Comparison of ENCODE assay signal across 8 mouse cellular contexts in genomic region chr19:5638416-5639005, GRCm38 (mm10). TPM values are rescaled to one million over a fixed set of nuclear protein-coding genes. Genes with fewer than 3 reads are reported as not detected.
A peak's percentile ranks its signal among the peaks of the same experiment; 100 is the strongest.
DNase-seq lines count a peak whose midpoint lies in the region; ATAC-seq lines count a peak whose summit lies in the region.

No protein-coding gene starts in this region.

- H3K4me1 ChIP-seq in kidney, embryonic 16.5 days (ENCODE audit: insufficient read depth, low read length) = peaks cover 17% of the 10 kb centered on the region
- peaks cover 32% of the 10 kb centered on the region for H3K4me1 ChIP-seq in embryonic facial prominence, embryonic 10.5 days
- H3K4me1 ChIP-seq in hindbrain, embryonic 16.5 days (ENCODE audit: control insufficient read depth, insufficient read depth, low read depth, low read length) = peaks cover 20% of the 10 kb centered on the region
- peaks cover 19% of the 10 kb centered on the region for H3K4me1 ChIP-seq in midbrain, embryonic 16.5 days (ENCODE audit: control insufficient read depth, insufficient read depth, low read length)

- 92% methylated on average over 18 of the region's 18 CpGs for WGBS in kidney, embryonic 16.5 days
- 92% methylated on average over 18 of the region's 18 CpGs for WGBS in embryonic facial prominence, embryonic 10.5 days
- 88% methylated on average over 18 of the region's 18 CpGs for WGBS in hindbrain, embryonic 16.5 days
- 91% methylated on average over 18 of the region's 18 CpGs for WGBS in midbrain, embryonic 16.5 days

- ATAC-seq in kidney, embryonic 16.5 days (ENCODE audit: low FRiP score, low TSS enrichment) = no peak
- ATAC-seq in hindbrain, embryonic 16.5 days = no peak
- ATAC-seq in midbrain, embryonic 16.5 days = no peak

- H3K4me3 ChIP-seq in kidney, embryonic 16.5 days (ENCODE audit: low read length) = peak overlapping the region; percentile 64
- peak overlapping the region; percentile 75 for H3K4me3 ChIP-seq in embryonic facial prominence, embryonic 10.5 days
- H3K4me3 ChIP-seq in hindbrain, embryonic 16.5 days (ENCODE audit: low read length) = peak overlapping the region; percentile 75
- H3K4me3 ChIP-seq in midbrain, embryonic 16.5 days (ENCODE audit: low read depth, low read length) = peak overlapping the region; percentile 68

- peaks cover 38% of the 10 kb centered on the region for H3K36me3 ChIP-seq in kidney, embryonic 16.5 days (ENCODE audit: insufficient read depth, low read length)
- H3K36me3 ChIP-seq in embryonic facial prominence, embryonic 10.5 days (replicated peaks) = peaks cover 51% of the 10 kb centered on the region
- peaks cover 36% of the 10 kb centered on the region for H3K36me3 ChIP-seq in hindbrain, embryonic 16.5 days (ENCODE audit: control insufficient read depth, insufficient read depth, low read length)
- peaks cover 36% of the 10 kb centered on the region for H3K36me3 ChIP-seq in midbrain, embryonic 16.5 days (ENCODE audit: control insufficient read depth, insufficient read depth, low read length)

- H3K27me3 ChIP-seq in kidney, embryonic 16.5 days (ENCODE audit: insufficient read depth, low read length) = no peaks in the 10 kb centered on the region
- no peaks in the 10 kb centered on the region for H3K27me3 ChIP-seq in embryonic facial prominence, embryonic 10.5 days (replicated peaks; ENCODE audit: low read depth, poor library complexity, severe bottlenecking)
- no peaks in the 10 kb centered on the region for H3K27me3 ChIP-seq in hindbrain, embryonic 16.5 days (replicated peaks; ENCODE audit: control insufficient read depth, insufficient read depth, low read length)
- H3K27me3 ChIP-seq in midbrain, embryonic 16.5 days (ENCODE audit: control insufficient read depth, insufficient read depth, low read depth, low read length) = no peaks in the 10 kb centered on the region

- H3K9ac ChIP-seq in kidney, embryonic 16.5 days (replicated peaks; ENCODE audit: low read length) = peak overlapping the region; percentile 89
- H3K9ac ChIP-seq in hindbrain, embryonic 16.5 days (ENCODE audit: low read depth, low read length) = peak overlapping the region; percentile 86
- H3K9ac ChIP-seq in midbrain, embryonic 16.5 days (ENCODE audit: low read depth, low read length) = peak overlapping the region; percentile 93

- no peak overlapping the region for H3K27ac ChIP-seq in kidney, embryonic 16.5 days (ENCODE audit: low read length)
- peak overlapping the region; percentile 96 for H3K27ac ChIP-seq in embryonic facial prominence, embryonic 10.5 days (replicated peaks)
- peak overlapping the region; percentile 93; the same call in 1 of the 2 replicates for H3K27ac ChIP-seq in hindbrain, embryonic 16.5 days (ENCODE audit: low read depth, low read length)
- no peak overlapping the region for H3K27ac ChIP-seq in midbrain, embryonic 16.5 days (ENCODE audit: low read length)

- DNase-seq in kidney, postnatal 14 days = no peak
- DNase-seq in embryonic facial prominence, embryonic 10.5 days (ENCODE audit: low spot score) = no peak
- no peak for DNase-seq in cerebellum, adult 11 months
- DNase-seq in left cerebral cortex, adult 8-10 months (ENCODE audit: low spot score in 2 of 2) = no peak
- no peak for DNase-seq in kidney, postnatal 25 days

- no peaks in the 10 kb centered on the region for H3K9me3 ChIP-seq in kidney, embryonic 16.5 days (ENCODE audit: low read length)
- no peaks in the 10 kb centered on the region for H3K9me3 ChIP-seq in embryonic facial prominence, embryonic 10.5 days
- H3K9me3 ChIP-seq in hindbrain, embryonic 16.5 days (ENCODE audit: control insufficient read depth, low read length) = no peaks in the 10 kb centered on the region
- H3K9me3 ChIP-seq in midbrain, embryonic 16.5 days (replicated peaks; ENCODE audit: control insufficient read depth, low read length, poor library complexity, severe bottlenecking) = no peaks in the 10 kb centered on the region

- H3K4me2 ChIP-seq in kidney, embryonic 16.5 days (replicated peaks; ENCODE audit: low read depth, low read length) = peak overlapping the region; percentile 90
- H3K4me2 ChIP-seq in hindbrain, embryonic 16.5 days (ENCODE audit: low read length) = peak overlapping the region; percentile 96
- peak overlapping the region; percentile 88 for H3K4me2 ChIP-seq in midbrain, embryonic 16.5 days (ENCODE audit: low read length)

RNA-seq across cellular contexts. Expression of gene Rela, which starts 1.2 kb away (rescaled TPM):
- 56.9 and 58.3 TPM in 2 replicates for polyA plus RNA-seq in kidney, embryonic 16.5 days (2015; fragmentation: Nextera tagmentation; extraction: Ambion mirVana)
- 34.3 and 36.8 TPM in 2 replicates for polyA plus RNA-seq in embryonic facial prominence, embryonic 10.5 days (2016; fragmentation: Nextera tagmentation; extraction: Ambion mirVana)
- 35.7 and 38.7 TPM in 2 replicates for polyA plus RNA-seq in hindbrain, embryonic 16.5 days (2015; fragmentation: Nextera tagmentation; extraction: Ambion mirVana)
- polyA plus RNA-seq in midbrain, embryonic 16.5 days (2015; fragmentation: Nextera tagmentation; extraction: Ambion mirVana) = 30.6 and 37.7 TPM in 2 replicates
- total RNA-seq in left cerebral cortex, adult 8-10 months (2022) = 10 to 100 TPM; 22.5 to 25.3 (median 23.7) TPM

RNA-seq across cellular contexts. Expression of gene Sipa1, which starts 25.0 kb away (rescaled TPM):
- 37.1 and 39.6 TPM in 2 replicates for polyA plus RNA-seq in kidney, embryonic 16.5 days (2015; fragmentation: Nextera tagmentation; extraction: Ambion mirVana)
- polyA plus RNA-seq in embryonic facial prominence, embryonic 10.5 days (2016; fragmentation: Nextera tagmentation; extraction: Ambion mirVana) = 28.7 and 31.2 TPM in 2 replicates
- 14.3 and 19.1 TPM in 2 replicates for polyA plus RNA-seq in hindbrain, embryonic 16.5 days (2015; fragmentation: Nextera tagmentation; extraction: Ambion mirVana)
- polyA plus RNA-seq in midbrain, embryonic 16.5 days (2015; fragmentation: Nextera tagmentation; extraction: Ambion mirVana) = 17.5 and 17.7 TPM in 2 replicates
- 10 to 100 TPM; 12.5 to 20.7 (median 14.9) TPM for total RNA-seq in left cerebral cortex, adult 8-10 months (2022)

RNA-seq across cellular contexts. Expression of gene Kat5, which starts 28.5 kb away (rescaled TPM):
- polyA plus RNA-seq in kidney, embryonic 16.5 days (2015; fragmentation: Nextera tagmentation; extraction: Ambion mirVana) = 56.1 and 57.4 TPM in 2 replicates
- polyA plus RNA-seq in embryonic facial prominence, embryonic 10.5 days (2016; fragmentation: Nextera tagmentation; extraction: Ambion mirVana) = 59.7 and 60.7 TPM in 2 replicates
- 63.3 and 70.6 TPM in 2 replicates for polyA plus RNA-seq in hindbrain, embryonic 16.5 days (2015; fragmentation: Nextera tagmentation; extraction: Ambion mirVana)
- 82.0 and 83.1 TPM in 2 replicates for polyA plus RNA-seq in midbrain, embryonic 16.5 days (2015; fragmentation: Nextera tagmentation; extraction: Ambion mirVana)
- 100 to 1,000 TPM in 1 of 4 experiments, 10 to 100 TPM in 3; 87.3 to 115 (median 97.0) TPM for total RNA-seq in left cerebral cortex, adult 8-10 months (2022)

RNA-seq across cellular contexts. Expression of gene Rnaseh2c, which starts 36.8 kb away (rescaled TPM):
- polyA plus RNA-seq in kidney, embryonic 16.5 days (2015; fragmentation: Nextera tagmentation; extraction: Ambion mirVana) = 133 and 146 TPM in 2 replicates
- 174 and 177 TPM in 2 replicates for polyA plus RNA-seq in embryonic facial prominence, embryonic 10.5 days (2016; fragmentation: Nextera tagmentation; extraction: Ambion mirVana)
- polyA plus RNA-seq in hindbrain, embryonic 16.5 days (2015; fragmentation: Nextera tagmentation; extraction: Ambion mirVana) = 62.0 and 75.4 TPM in 2 replicates
- polyA plus RNA-seq in midbrain, embryonic 16.5 days (2015; fragmentation: Nextera tagmentation; extraction: Ambion mirVana) = 55.5 and 58.4 TPM in 2 replicates
- 10 to 100 TPM; 68.0 to 88.2 (median 72.1) TPM for total RNA-seq in left cerebral cortex, adult 8-10 months (2022)

RNA-seq across cellular contexts. Expression of gene Map3k11, which starts 50.0 kb away (rescaled TPM):
- 41.5 and 43.8 TPM in 2 replicates for polyA plus RNA-seq in kidney, embryonic 16.5 days (2015; fragmentation: Nextera tagmentation; extraction: Ambion mirVana)
- 32.1 and 34.0 TPM in 2 replicates for polyA plus RNA-seq in embryonic facial prominence, embryonic 10.5 days (2016; fragmentation: Nextera tagmentation; extraction: Ambion mirVana)
- 9.2 and 13.2 TPM in 2 replicates for polyA plus RNA-seq in hindbrain, embryonic 16.5 days (2015; fragmentation: Nextera tagmentation; extraction: Ambion mirVana)
- polyA plus RNA-seq in midbrain, embryonic 16.5 days (2015; fragmentation: Nextera tagmentation; extraction: Ambion mirVana) = 9.5 and 12.9 TPM in 2 replicates
- total RNA-seq in left cerebral cortex, adult 8-10 months (2022) = 10 to 100 TPM; 19.0 to 20.2 (median 19.7) TPM

Comparison
In these comparisons a context has a peak if more than half of its experiments do, and no peak if none do; other contexts are left out.
1. H3K27ac ChIP-seq: peak in embryonic facial prominence, embryonic 10.5 days (single experiment) and hindbrain, embryonic 16.5 days (single experiment); none in kidney, embryonic 16.5 days (single experiment) and midbrain, embryonic 16.5 days (single experiment).
2. Peak in every context shown above with its lines, with median percentiles within 50 percentile points of each other: H3K4me2 ChIP-seq, H3K4me3 ChIP-seq and H3K9ac ChIP-seq.